Mouse (Mus musculus): ENCODE data around the gene Gdf1. TPM values are rescaled to one million over a fixed set of nuclear protein-coding genes. Genes with fewer than 3 reads are reported as not detected.

The Gdf1 gene
- total RNA-seq, 4 experiments from 2014 or later: 0.75 to 2.7 TPM; not detected in 2

GRCm38 (mm10) chr8:70360769-70361168, 31.2 kb downstream of the Gdf1 start:
- DNase-seq (ENCODE audit: low spot score in 2 of 2): no peak

GRCm38 (mm10) chr8:70361484-70362032, 31.9 kb downstream of the Gdf1 start:
- DNase-seq (ENCODE audit: low spot score in 2 of 2): no peak

- peak in 1 of 2 experiments; percentile 53 for DNase-seq (ENCODE audit: low spot score in 2 of 2)
Measured at GRCm38 (mm10) chr8:70364066-70364465, 34.4 kb downstream of the Gdf1 start.

GRCm38 (mm10) chr8:70366588-70366987, 37.0 kb downstream of the Gdf1 start:
- no peak for DNase-seq (ENCODE audit: low spot score in 2 of 2)

GRCm38 (mm10) chr8:70370476-70370875, 40.9 kb downstream of the Gdf1 start:
- no peak for DNase-seq (ENCODE audit: low spot score in 2 of 2)

DNA sequence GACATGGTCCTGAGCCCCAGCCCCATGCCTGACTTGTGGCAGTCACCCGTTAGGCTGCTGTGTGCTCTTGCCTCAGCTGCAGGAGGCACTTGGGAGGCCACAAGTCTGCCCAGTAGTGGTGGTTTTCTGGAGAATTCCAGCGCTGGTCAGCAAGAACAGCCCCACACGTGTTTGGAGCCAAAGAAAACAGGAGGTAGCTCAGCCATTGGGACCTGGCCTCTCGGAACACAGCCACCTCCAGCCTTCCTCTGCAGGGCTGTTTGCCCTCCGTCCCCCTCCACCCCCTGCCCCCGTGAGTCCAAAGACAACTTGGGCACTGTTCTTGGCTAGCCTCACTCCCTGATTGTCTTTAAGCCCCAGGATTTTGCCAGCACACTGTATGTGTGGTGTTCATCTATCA, 42.3 kb downstream of the Gdf1 start:
- DNase-seq (ENCODE audit: low spot score in 2 of 2): no peak

DNA sequence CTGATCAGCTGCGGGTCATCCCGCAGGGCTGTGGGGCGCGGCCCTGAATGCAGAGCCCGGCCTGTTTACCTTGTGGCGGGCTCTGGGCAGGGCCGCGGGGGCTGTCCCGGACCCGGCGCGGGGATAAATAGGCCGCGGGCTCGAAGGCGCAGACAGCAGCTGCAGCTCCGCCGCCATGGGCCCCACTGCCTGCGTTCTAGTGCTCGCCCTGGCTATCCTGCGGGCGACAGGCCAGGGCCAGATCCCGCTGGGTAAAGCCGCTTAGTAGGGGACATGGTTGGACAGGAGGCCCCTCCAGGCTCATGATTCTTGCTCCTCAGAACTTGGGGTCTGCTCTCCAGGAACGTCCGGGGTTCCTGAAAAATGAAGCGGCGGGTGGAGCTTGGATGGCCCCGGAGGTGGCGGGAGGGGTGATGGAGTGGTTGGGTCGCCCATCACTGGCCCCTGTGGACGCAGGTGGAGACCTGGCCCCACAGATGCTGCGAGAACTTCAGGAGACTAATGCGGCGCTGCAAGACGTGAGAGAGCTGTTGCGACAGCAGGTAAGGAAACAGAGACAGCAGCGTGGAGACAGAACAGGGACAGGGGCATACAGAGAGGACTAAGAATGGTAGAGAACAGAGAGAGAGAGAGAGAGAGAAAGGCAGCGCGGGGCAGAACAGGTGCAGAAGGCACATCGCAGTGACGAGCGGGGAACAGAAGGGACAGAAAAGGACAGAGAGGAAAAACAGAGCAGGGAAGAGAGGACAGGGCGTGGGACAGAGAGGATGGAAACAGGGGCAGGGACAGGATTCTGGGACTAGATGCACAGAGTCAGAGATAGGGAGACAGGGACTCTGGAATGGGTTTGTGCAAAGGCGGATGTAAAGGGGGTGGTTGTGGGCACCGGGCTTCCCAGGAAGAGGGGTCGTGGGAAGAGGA, 44.0 kb downstream of the Gdf1 start, which contains the start of gene Comp:
Gene Comp, plus strand, starts transcription at position 162 of the 921 bp plus-strand sequence.
- no peak for DNase-seq (ENCODE audit: low spot score in 2 of 2)

DNA sequence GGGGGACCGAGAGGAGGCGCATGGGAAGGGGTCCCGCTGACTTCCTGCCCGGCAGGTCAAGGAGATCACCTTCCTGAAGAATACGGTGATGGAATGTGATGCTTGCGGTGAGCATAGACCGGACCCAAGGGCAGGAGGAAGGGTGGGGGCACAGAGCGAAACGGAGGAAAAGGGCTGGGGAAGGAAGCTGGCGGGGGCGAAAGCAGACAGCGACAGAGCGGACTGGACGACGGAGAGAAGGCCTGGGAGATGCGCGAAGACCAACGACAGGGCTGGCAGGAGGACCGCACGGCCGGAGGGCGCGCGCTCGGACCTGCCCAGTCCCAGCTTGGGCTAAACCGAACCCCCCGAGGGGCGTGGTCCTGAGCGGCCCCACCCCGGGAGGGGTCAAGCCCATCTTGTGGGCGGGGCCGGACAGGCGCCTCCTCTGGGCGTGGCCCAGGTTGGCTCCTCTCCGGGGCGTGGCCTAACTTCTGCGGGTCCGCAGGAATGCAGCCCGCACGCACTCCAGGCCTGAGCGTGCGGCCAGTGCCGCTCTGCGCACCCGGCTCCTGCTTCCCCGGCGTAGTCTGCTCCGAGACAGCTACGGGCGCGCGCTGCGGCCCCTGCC, 44.8 kb downstream of the Gdf1 start:
- peak; percentile 73 to 77 for DNase-seq (ENCODE audit: low spot score in 2 of 2)

- no peak for DNase-seq (ENCODE audit: low spot score in 2 of 2)
Measured at GRCm38 (mm10) chr8:70375212-70375859, 45.7 kb downstream of the Gdf1 start.

DNA sequence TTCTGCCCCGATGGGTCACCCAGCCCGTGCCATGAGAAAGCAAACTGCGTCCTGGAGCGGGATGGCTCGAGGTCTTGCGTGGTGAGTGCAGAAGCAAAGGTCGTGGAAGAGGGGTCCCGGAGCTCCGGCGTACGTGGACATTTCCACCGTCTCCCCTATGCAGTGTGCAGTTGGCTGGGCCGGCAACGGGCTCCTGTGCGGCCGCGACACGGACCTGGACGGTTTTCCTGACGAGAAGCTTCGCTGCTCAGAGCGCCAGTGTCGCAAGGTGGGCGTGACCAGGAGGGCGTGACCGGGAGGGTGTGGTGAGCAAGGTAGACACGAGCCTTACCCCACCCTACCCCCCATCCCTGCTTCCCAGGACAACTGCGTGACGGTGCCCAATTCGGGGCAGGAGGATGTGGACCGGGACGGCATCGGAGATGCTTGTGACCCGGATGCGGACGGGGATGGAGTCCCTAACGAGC, 46.7 kb downstream of the Gdf1 start:
- DNase-seq (ENCODE audit: low spot score in 2 of 2): no peak

GRCm38 (mm10) chr8:70377049-70377448, 47.4 kb downstream of the Gdf1 start:
- DNase-seq (ENCODE audit: low spot score in 2 of 2): no peak

DNA sequence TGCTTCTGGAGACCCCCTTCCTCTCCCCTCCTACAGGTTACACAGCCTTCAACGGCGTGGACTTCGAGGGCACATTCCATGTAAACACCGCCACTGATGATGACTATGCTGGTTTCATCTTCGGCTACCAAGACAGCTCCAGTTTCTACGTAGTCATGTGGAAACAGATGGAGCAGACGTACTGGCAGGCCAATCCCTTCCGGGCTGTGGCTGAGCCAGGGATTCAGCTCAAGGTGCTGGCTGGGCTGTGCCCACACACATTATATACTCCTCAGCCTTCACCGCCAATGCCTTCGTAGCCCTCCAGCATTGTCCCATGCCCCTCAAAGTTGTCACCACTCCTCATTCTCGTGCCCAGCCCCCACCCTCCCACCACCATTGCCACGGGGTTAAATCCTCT, 50.5 kb downstream of the Gdf1 start:
- no peak for DNase-seq (ENCODE audit: low spot score in 2 of 2)

Other genes starting within 250 kb of the Gdf1 start
- under 1 TPM in 1 of 4 experiments, not detected in 3; 0.08 TPM for gene Hapln4, start 246.4 kb upstream of the Gdf1 start, total RNA-seq (2022)
- gene Ncan, start 208.9 kb upstream of the Gdf1 start, total RNA-seq (2022): under 1 TPM in 3 of 4 experiments, not detected in 1; 0.05 to 0.11 (median 0.08) TPM
- 1 to 10 TPM; 4.1 to 6.5 (median 4.6) TPM for gene Nr2c2ap, start 198.5 kb upstream of the Gdf1 start, total RNA-seq (2022)
- gene Rfxank, start 190.7 kb upstream of the Gdf1 start, total RNA-seq (2022): 10 to 100 TPM in 1 of 4 experiments, 1 to 10 TPM in 3; 8.5 to 10.6 (median 9.1) TPM
- gene Borcs8, start 190.3 kb upstream of the Gdf1 start, total RNA-seq (2022): 10 to 100 TPM in 3 of 4 experiments, 1 to 10 TPM in 1; 9.8 to 14.9 (median 14.1) TPM
- gene Mef2b, start 190.1 kb upstream of the Gdf1 start, total RNA-seq (2022): under 1 TPM in 3 of 4 experiments, not detected in 1; 0.32 to 0.36 (median 0.34) TPM
- gene Tmem161a, start 157.5 kb upstream of the Gdf1 start, total RNA-seq (2022): 10 to 100 TPM; 77.0 to 87.6 (median 85.9) TPM
- 10 to 100 TPM; 27.4 to 34.4 (median 31.1) TPM for gene Slc25a42, start 117.5 kb upstream of the Gdf1 start, total RNA-seq (2022)
- gene Sugp2, start 95.6 kb upstream of the Gdf1 start, total RNA-seq (2022): 10 to 100 TPM; 41.1 to 50.5 (median 42.9) TPM
- gene Armc6, start 95.4 kb upstream of the Gdf1 start, total RNA-seq (2022): 1 to 10 TPM; 5.5 to 8.7 (median 7.6) TPM
- gene Homer3, start 47.0 kb upstream of the Gdf1 start, total RNA-seq (2022): 1 to 10 TPM; 3.1 to 4.4 (median 3.2) TPM
- 10 to 100 TPM; 25.8 to 35.3 (median 33.9) TPM for gene Ddx49, start 27.3 kb upstream of the Gdf1 start, total RNA-seq (2022)
- 100 to 1,000 TPM; 112 to 126 (median 121) TPM for gene Cope, start 27.3 kb upstream of the Gdf1 start, total RNA-seq (2022)
- gene Cers1, start 14.0 kb upstream of the Gdf1 start, total RNA-seq (2022): 10 to 100 TPM; 16.5 to 25.1 (median 20.2) TPM
- 10 to 100 TPM; 29.7 to 32.7 (median 30.8) TPM for gene Upf1, start 23.5 kb downstream of the Gdf1 start, total RNA-seq (2022)
- 10 to 100 TPM in 2 of 4 experiments, 1 to 10 TPM in 2; 2.7 to 16.7 (median 8.4) TPM for gene Comp, start 43.7 kb downstream of the Gdf1 start, total RNA-seq (2022)
- 10 to 100 TPM in 1 of 4 experiments, 1 to 10 TPM in 3; 7.1 to 15.3 (median 7.6) TPM for gene Crtc1, start 109.8 kb downstream of the Gdf1 start, total RNA-seq (2022)
- gene Klhl26, start 147.2 kb downstream of the Gdf1 start, total RNA-seq (2022): 1 to 10 TPM; 6.6 to 9.7 (median 7.5) TPM
- gene Tmem59l, start 157.5 kb downstream of the Gdf1 start, total RNA-seq (2022): not detected
- gene Crlf1, start 163.3 kb downstream of the Gdf1 start, total RNA-seq (2022): 1 to 10 TPM; 1.1 to 2.5 (median 2.3) TPM
- 100 to 1,000 TPM; 175 to 196 (median 181) TPM for gene Rex1bd, start 176.9 kb downstream of the Gdf1 start, total RNA-seq (2022)
- 100 to 1,000 TPM; 794 to 918 (median 839) TPM for gene Uba52, start 181.0 kb downstream of the Gdf1 start, total RNA-seq (2022)
- gene Fkbp8, start 197.9 kb downstream of the Gdf1 start, total RNA-seq (2022): 100 to 1,000 TPM; 113 to 123 (median 120) TPM
- 10 to 100 TPM; 68.3 to 80.8 (median 76.7) TPM for gene Kxd1, start 198.1 kb downstream of the Gdf1 start, total RNA-seq (2022)
- gene Ell, start 209.6 kb downstream of the Gdf1 start, total RNA-seq (2022): 10 to 100 TPM; 11.9 to 14.7 (median 12.3) TPM

Measured in gastrocnemius, adult 8-10 months (tissue).